Mouse (Mus musculus): ENCODE data around the gene A830031A19Rik.

The A830031A19Rik gene

DNA sequence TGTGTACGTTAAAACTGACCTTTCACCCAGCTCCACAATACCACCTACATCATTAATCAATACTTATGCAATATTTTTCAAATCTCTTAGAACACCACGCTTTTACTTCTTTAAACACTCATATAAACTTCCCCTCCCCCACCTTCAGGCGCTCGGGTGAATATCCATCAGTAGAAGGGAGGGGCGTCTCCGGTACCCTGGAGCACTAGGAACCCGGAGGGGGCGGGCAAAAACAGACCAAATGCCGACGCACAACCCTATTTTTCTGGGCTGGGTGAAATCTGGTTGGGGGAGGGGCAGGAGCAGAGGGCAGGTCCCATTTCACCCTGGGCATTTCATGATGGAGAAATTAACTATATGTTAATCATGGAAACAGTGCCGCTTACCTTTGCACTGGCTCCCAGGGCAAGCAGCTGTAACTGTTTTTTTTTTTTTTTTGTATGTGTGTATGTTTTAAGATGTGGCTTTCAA lies at the start of gene A830031A19Rik:
A830031A19Rik (minus strand) TSS at position 421 of the 471 bp plus-strand sequence.
- DNase-seq (ENCODE audit: low read depth): no peak

DNA sequence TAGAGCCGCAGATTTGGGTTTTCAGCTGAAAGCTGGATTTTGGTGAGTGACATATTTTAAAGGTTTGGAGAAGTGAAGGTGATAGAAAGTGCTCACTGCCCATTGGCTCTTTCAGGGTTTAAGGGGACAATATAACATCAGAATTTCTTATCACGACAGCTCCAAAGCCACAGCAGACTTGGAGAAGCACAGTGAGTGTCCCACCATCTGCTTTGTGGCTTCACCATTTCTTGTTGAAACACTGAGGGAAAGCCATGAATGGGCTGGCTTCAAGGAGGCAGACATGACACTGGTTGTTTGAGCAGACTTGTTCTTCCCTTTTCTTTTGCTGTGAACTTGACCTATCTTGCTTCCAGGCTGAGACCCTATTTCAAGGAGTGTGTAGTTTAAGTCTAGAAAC lies 49.1 kb upstream of the A830031A19Rik start:
- DNase-seq (ENCODE audit: low read depth): no peak

DNA sequence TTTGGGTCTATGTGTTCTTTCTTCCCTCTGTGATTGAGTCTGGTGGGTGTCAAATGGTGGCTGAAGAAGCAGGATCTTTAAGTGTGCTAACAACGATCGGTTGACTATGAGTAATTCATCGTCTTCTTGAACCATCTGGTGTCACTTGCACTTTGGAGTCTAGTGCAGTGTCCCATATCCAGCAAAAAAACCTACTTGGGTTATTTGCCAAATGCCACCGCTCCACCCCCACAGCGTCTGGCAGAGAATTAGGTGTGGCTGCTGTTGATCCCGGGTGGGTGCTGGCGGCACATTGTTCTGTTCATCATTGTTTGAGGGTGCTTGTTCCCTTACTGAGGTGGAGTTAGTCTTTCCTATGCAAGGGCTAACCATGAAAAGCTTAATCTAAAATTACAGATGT lies 48.0 kb upstream of the A830031A19Rik start:
- no peak for DNase-seq (ENCODE audit: low read depth)

DNA sequence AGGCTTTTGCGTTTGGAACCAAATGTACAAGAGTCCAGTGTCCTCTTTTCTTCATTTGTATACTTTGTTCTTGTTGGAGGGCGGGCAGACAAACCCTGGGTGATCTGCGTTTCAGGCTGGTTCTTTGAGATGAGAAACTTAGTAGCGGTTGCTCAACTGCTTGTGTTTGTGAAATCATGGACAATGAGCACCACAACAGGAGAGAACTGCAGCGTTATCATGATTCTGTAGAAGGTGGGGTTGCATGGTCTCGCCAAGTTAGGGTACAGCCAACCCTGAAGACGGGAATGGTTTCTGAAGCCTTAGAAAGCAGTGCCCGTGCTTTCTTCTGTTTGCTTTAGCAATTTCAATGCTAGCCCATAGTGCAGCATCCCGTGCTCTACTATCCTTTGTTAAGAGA lies 46.3 kb upstream of the A830031A19Rik start:
- no peak for DNase-seq (ENCODE audit: low read depth)

DNA sequence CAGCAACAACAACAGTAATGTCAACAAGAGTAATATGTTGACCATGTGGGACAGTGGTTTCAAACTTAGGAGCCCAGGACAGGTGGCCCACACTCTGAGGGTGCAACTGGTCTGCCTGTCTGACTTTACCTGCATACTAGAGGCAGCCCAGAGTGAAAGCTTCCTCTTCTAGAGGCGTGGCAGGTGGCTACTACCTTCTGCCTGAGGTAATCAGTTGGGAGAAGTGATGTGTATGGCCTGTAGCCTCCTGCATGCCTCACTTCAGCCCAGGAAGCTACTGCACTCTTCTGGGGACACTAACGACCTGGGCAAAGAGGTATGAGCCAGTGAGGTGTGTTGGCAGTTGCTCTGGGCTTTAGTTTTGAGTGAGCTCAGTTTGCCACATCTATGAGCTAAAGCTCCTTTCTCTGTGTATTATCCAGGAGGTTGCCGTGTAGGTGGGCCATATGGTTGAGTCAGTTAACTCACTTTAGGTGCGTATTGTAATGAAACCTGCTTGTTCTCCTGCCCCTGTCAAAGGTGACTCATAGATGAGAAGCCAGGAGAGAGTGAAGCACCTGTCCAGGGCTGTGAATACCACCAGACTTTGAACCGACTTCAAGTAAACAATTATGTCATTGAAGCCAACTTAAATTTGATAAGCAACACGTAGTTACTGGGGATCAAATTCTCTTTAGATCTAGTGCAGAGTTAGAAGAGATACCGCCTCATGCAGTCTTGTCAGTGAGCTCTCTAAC lies 41.9 kb upstream of the A830031A19Rik start:
- DNase-seq (ENCODE audit: low read depth): no peak

DNA sequence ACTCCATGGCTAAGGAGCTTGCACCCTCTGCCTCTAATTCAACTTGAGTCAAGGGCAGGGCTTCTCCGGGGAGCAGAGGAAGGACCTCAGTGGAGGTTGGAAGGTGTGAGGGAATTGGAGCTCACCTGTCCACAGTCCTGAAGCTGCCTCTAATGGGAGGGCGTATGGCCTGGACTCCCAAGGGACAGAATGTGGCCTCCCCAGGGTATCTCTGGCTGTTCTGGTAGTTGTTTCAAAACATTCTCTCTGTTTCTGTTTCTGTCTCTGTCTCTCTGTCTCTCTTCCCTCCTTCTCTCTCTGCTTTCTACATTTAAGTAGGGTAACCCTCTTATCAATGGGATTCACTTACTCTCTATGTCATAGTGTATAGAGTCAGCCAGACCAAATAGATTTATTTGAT lies 41.2 kb upstream of the A830031A19Rik start:
- no peak for DNase-seq (ENCODE audit: low read depth)

DNA sequence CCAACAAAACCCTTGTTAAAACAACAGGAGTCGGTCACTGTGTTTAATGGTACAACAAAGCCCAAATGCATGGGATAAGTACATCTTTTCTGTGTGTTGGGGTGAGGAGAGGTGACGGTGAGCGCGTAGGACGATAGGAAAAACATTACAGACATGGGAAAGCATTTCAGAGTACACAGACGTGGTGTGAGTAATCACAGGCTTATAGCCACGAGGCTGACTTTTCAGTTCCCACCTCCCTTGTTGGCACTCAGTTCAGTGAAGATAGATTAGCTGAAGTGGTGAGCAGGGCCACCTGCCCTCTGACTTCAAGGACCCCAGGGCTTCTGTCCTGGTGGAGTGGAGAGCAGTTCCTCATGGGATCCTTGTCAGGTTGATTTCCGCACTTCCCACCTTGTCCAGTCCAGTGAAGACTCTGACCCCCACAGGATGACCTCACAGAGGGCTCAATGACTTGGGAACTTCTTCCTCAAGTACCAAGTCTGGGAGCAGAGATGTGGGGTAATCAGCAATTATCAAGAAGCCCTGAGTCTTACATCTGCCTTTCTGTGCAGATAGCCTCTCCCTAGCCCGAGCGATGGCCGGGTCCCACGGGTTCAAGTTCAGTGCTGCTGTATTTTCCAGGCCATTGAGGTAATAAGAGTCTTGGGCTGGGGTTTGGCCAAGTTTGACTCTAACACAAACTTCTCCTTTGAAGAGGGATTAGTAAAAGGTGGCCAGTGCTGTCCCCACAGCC lies 40.3 kb upstream of the A830031A19Rik start:
- DNase-seq (ENCODE audit: low read depth): no peak

DNA sequence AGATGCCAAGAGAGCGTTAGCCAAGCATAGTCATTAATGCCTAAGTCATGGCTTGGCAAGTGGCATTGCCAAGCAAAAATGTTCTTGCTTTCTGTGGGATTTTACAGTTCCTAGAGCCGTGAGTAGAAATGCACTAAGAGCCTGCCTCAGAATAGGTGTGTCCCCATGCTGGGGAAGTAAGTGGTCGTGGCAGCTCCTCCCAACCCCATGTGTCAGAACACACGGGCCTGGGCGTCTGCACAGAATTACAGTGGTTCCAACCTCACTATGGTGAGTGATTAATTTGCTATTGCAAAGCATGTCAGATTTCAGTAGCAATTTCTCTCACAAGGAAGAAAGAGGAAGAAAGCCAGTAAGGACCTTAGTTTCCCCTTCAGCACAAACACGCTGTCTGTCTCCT lies 36.9 kb upstream of the A830031A19Rik start:
- DNase-seq (ENCODE audit: low read depth): no peak

DNA sequence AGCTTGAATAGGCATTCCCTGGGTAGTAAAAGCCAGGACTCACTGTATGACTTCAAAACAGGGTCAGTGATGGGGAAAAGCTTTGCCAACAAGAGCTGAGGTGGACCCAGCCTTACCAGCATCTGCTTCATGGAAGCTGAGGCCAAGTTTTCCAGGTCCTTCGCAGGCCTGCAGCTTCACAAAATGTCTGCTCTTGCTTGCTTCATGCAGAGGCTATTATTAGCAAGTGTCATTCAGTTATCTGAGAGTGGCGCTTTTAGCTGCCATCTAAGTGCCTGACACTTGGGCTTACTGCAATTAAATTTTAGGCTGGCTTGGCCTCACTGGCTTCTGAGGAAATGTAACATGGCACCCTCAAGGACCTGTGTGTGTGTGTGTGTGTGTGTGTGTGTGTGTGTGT lies 35.3 kb upstream of the A830031A19Rik start:
- no peak for DNase-seq (ENCODE audit: low read depth)

DNA sequence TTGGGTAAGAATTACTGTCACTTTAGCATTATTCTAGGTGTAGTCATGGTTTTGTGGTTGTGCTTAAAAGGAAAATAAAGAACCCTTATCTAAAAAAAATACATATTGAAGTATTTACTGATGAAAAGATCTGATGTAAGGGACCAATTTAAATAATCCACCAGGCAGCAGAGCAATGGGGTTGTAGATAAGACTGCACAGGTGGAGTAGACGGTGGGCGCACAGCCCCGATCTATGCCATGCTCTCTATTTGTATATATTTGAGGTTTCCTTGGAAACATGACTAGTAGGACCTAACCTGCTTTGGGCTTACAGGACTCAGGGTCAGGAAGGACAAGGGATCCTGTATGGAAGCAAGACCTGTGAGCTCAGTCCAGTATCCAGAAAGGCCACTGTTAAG lies 34.5 kb upstream of the A830031A19Rik start:
- no peak for DNase-seq (ENCODE audit: low read depth)

DNA sequence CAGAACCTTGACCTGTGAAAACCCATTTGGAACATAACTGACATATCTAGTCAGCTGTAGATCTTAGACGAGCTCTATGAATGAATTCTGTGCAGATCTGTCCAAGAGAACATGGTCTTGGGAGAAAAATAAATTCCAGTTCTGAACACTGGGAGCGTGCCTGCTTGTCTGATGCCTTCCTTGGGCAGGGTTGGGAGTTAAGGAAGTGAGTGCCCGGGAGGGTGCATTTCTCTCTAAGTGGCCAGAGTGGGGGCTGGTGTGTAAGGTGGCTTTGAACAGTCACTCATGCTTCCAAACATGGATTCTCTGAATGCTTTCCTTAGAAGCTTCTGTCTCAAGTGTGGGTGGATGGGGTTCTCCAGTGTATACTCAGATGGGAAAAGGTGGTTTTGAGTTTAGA lies 34.1 kb upstream of the A830031A19Rik start:
- no peak for DNase-seq (ENCODE audit: low read depth)

DNA sequence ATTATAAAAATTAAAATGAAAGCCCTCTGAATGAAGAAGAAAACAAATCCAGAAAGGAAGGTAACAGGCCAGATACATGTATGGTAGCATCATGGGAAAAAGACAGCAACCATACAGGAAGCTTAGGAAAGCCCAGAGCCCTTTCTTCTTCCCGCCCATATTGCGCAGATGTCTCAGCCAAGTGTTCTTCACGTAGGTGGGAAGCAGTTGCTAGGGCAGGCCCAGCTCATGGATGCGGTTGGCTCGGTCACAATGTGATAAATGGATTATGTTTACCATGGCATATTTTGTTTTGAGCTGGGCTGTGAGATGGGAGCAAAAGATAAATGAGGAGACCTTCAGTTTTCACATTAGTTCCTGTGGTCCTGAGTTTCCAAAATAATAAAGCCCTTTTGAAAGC lies 32.6 kb upstream of the A830031A19Rik start:
- no peak for DNase-seq (ENCODE audit: low read depth)

DNA sequence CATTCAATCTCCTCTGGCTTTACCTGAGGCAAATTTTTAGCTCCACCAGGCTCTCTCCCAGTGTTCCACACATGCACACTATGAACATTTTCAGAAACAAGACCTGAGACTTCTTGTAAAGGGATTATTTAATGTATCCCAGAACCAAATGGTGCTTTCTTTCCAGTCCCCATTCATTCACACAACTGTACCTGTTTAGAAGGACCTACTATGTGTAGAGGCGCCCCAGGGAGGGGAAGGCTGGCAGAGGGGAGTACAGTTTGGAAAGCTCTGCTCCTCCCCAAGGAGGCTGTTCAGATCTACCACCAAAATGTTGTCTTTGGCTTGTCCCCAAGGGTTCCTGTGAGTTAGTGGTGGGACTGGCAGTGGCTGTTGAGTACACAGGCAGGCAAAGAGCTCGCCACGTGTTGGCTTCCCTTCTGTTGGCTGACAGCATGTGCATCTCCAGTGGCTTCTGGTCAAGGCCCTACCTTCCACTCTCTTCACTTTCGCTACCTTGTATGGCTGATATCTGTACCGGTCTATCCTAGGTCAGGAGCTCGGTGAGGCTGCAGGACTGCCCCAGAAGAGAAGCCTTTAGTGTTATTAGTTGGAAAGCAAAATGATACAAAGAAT lies 28.4 kb upstream of the A830031A19Rik start:
- no peak for DNase-seq (ENCODE audit: low read depth)

DNA sequence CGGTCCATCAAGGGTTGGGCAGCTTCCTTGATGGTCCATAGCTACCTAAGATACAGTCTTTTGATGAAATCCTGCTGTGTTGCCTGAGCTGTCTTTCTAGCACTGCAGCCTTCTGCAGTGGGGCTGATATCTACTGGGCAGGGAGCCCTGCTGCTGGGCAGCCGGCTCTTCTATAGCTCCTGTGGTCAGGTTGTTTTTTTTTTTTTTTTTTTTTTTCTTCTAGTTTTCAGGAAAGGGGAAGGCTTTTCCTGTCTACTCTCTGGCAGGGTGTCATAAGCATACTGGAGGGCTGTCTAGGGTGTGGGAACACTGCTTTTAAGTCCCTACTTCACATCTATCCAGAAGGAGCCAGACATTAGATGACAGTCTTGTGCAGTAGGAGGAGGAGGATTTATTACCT lies 27.5 kb upstream of the A830031A19Rik start:
- DNase-seq (ENCODE audit: low read depth): no peak

DNA sequence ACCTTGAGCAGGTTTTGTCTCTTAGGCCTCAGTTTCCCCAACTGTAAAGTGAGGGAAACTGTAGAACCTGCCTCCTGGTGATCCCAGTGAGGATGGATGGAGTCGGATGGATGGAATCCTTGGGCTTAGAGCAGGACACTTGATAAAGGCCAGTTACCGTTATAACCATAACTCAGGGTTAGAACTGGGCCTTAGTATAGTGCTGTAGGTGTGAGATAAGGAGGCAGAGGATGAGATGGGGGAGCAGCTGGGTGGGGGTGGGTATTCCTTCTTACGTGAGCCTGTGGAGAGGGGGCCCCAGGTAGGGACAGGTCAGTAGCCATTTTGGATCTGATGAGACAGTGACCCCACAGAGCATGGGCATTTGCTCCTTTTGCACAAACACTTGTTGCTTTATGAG lies 26.8 kb upstream of the A830031A19Rik start:
- no peak for DNase-seq (ENCODE audit: low read depth)

DNA sequence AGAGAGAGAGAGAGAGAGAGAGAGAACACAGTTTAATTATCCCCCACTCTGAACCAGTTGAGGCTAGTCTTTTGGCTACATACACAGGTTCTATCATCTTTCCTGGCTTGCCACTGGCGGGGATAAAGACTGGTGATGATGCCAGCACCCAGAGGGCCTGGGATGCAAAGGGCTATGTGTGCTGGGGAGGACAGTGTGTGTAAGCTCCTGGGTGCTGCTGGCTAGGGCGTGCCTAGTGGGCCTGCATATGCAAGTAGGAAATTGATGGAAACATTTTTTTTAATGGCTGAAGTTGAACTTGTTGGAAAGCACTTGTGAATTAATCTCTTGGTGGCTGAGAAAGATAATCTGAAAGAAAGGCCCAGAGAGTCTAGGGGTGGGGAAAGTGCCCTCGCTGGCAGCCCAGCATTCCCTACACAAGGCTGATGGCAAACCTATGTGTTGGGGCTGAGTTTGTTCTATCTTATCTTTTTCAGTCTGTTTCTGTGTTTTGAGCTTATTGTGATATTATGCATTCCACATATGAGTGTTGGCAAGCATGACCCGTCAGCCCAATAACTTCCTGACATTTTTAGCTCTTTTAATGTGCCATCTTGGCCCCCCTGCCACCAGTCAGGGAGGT lies 25.7 kb upstream of the A830031A19Rik start:
- DNase-seq (ENCODE audit: low read depth): no peak

DNA sequence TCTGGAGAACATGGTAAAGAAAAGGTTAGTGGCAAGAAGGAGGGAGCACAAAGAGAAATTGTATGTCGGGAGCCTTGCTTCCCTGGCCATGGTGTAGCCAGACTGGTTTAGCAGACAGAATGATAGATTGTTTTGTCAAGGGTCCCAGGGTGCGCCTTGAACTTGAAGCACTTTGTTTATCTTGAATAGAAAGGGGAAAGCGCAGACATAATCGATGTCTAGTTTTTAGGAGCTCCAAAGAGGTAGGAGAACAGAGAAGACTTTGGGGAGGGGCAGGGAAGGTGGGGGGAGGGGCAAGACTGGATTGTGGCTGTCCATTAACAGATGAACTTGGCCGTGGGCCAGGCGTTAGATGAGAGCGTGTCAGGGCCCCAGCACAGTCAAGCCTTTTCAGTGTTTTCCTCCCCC lies 25.0 kb upstream of the A830031A19Rik start:
- DNase-seq (ENCODE audit: low read depth): no peak

DNA sequence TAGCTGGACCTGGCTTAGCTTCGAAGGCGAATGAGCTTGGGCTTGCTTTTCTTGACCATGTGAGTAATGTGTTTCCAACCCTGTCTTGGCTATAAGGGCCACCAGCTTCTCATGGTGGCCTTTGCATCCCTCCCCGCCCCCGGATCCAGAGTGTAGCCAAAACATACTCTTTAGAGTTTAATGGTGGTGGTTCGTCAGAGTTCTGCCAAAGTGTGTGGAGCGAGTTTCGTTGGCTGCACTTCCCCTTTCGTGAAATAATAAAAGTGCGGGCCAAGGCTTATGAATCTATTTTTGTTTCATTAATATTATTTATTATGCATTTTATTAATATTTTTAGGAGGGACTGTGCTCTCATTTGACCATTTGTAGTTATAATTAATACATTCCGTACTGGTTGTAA lies 24.4 kb upstream of the A830031A19Rik start:
- no peak for DNase-seq (ENCODE audit: low read depth)

DNA sequence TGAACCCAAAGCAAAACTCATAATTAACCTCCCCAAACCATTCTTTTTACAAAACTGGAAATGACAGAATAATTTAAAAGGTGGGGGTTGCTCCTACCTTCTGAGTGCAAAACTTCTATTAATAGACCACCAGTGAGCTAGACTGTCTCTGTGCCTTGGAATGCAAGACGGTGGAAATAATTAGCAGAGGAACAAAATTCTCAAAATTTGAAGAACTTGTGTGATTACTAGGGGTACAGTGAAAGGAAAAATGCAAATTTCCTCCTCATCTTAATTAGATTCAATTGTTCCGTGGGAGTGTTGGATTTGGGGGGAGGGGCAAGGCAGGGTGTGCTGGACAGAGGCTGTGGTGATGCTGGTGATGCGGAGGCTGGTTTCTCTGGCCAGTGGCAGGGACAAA lies 23.8 kb upstream of the A830031A19Rik start:
- DNase-seq (ENCODE audit: low read depth): no peak

DNA sequence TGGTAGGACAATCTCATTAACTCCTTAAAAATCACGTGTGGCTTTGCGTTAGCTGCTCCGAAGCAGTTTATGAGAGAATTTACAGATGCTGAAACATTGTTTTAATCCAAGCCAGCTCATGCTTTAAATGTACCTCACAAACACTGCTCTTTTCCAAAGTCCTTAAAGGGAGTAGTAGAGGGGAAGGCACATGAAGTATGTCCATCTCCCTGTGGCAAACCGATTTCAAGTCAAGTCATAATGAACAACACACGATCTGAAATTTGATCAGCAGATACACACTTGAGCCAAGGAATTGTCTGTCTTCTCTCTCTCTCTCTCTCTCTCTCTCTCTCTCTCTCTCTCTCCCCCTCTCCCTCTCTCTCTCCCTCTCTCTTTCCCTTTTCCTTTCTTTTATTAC lies 23.2 kb upstream of the A830031A19Rik start:
- DNase-seq (ENCODE audit: low read depth): no peak

DNA sequence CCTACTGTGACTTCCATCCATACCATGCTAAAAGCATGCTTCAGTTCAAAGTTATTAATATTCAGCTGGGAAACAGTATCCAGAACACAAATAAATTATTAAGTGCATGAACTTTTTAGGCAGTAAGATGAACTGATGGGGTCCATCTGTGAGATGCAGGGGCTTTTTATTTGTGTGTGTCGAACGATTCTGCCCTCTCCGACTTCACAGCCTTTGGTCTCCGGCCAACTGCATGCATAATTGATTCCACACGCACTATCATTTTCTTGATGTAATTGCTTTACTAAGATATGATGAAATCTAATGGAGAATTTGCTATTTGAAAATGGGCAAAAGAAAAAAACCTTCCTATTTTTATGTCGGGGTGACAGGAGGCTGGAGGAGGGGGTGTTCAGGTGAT lies 22.2 kb upstream of the A830031A19Rik start:
- DNase-seq (ENCODE audit: low read depth): no peak

DNA sequence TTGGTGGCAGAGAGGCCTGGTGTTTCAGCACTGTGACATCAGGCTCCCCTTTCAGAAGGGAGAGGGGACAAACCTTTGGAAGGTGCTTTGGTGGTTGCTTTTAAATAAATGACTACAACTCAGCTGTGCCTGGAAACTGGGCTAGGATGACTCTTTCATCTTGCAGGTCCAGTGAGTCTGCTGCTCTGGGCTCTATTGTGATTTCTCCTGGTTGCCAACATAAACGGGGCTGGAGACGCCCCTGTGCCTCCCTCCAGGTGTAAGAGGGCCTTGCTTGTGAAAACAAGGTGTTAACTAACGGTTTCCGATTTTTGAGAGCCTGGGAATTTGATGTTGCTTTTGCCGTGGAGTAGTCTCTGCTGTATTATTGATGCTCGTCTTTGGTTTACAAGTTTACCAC lies 21.6 kb upstream of the A830031A19Rik start:
- no peak for DNase-seq (ENCODE audit: low read depth)

Data from NIH3T3 (cell line).